Mouse (Mus musculus): ENCODE data around the gene Hist1h4f. TPM values are rescaled to one million over a fixed set of nuclear protein-coding genes. Genes with fewer than 3 reads are reported as not detected.
A peak's percentile ranks its signal among the peaks of the same experiment; 100 is the strongest.
"Not testable (repeated sequence)": the region's sequence is repeated elsewhere in the genome, so short reads cannot be mapped to it uniquely, and the experiment has no call there.

Gene Hist1h4f
- polyA plus RNA-seq, 1 experiment from 2014 or later: 2.0 TPM

DNA sequence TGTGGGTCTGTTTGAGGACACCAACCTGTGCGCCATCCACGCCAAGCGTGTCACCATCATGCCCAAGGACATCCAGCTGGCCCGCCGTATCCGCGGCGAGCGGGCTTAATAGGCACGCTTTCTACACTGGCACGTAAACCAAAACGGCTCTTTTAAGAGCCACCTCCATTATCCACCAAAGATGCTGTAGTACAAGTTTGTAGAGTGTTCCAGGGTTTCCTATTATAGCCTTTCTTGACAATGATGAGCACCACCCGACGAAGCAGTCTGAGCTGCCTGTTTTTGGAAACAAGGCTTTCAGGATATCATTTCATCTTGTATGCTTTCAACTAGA is 6.7 kb downstream of the Hist1h4f start:
- Histone ChIP-seq H3K27ac (peak overlapping the region; percentile 95), H3K4me2 (peak overlapping the region; percentile 59), H3K4me3 (replicated peaks) (peak overlapping the region; percentile 47)
- H3K4me1 ChIP-seq; H3K36me3 ChIP-seq; H3K27me3 ChIP-seq (replicated peaks); H3K9ac ChIP-seq; H3K9me3 ChIP-seq: not testable (repeated sequence)
- 0% methylated on average over 13 of the region's 14 CpGs for WGBS
- ATAC-seq (ENCODE audit: insufficient read depth, low FRiP score, low read depth): 0 out of 2 replicates have a peak, but pooled peaks have one; percentile 0

DNA sequence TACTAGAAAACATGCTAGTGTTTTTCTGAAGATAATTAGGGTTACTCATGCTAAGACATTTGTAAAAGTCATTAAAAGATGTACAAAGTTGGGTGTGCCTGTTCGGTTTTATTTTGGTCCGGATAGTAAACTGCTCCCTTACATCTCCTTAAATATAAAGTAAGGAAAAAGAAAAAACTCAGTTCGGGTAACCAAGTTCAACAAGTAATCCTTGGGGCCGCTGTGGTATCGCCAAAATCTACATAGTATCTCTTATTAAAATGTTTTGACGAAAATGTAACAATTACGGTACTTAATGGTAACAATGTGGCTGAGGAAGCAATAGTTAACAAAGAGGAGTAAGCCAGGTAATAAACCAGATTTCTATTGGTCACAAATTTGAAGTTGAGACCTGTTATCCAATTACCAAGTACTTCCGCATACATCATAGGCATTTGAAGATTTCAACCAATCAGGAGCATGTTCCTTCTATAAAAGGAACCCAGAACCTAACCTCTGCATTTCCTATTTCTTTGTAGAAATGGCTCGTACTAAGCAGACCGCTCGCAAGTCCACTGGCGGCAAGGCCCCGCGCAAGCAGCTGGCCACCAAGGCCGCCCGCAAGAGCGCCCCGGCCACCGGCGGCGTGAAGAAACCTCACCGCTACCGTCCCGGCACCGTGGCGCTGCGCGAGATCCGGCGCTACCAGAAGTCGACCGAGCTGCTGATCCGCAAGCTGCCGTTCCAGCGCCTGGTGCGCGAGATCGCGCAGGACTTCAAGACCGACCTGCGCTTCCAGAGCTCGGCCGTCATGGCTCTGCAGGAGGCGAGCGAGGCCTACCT is 7.3 kb downstream of the Hist1h4f start, which contains the start of gene Hist1h3f:
Hist1h3f (plus strand) TSS at position 88 of the 822 bp plus-strand sequence.
- WGBS: 0% methylated on average over 29 of the region's 45 CpGs
- ATAC-seq (ENCODE audit: insufficient read depth, low FRiP score, low read depth): peak; percentile 88
- H3K9ac ChIP-seq: peak within 1 kb of the TSS; percentile 41; the same call in 1 of the 2 replicates

DNA sequence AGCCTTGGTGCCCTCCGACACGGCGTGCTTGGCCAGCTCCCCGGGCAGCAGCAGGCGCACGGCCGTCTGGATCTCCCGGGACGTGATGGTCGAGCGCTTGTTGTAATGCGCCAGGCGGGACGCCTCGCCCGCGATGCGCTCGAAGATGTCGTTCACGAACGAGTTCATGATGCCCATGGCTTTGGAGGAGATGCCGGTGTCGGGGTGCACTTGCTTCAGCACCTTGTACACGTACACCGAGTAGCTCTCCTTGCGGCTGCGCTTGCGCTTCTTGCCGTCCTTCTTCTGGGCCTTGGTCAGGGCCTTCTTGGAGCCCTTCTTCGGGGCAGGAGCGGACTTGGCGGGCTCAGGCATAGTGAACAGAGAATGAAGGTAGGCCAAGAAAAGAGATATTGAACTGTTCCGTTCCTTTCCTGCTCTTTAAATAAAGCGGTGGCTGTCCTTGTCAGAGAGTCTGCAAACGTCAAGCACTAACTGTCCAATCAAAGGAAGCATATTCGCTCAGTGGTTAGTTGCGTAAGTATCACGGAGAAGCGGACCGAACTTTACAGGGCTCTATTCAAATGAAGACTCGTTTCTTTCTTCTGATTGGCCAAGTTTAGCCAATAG is 8.3 kb downstream of the Hist1h4f start, which contains the start of gene Hist1h2bh:
Hist1h2bh (minus strand) TSS at position 394 of the 609 bp plus-strand sequence.
- under 1% methylated on average over 35 of the region's 42 CpGs for WGBS
- Histone ChIP-seq H3K27ac (peak within 1 kb of the TSS; percentile 95), H3K4me3 (replicated peaks) (peak within 1 kb of the TSS; percentile 50), H3K4me2 (peak within 1 kb of the TSS; percentile 65), H3K9ac (peak within 1 kb of the TSS; percentile 41; the same call in 1 of the 2 replicates)
- not testable (repeated sequence) for H3K9me3 ChIP-seq; H3K27me3 ChIP-seq (replicated peaks); H3K36me3 ChIP-seq; H3K4me1 ChIP-seq
- peak; percentile 95 for ATAC-seq (ENCODE audit: insufficient read depth, low FRiP score, low read depth)

More for the DNA sequence above, 7.3 kb downstream of the Hist1h4f start, which contains the start of gene Hist1h3f:
- Histone ChIP-seq H3K36me3 (no peaks in the 10 kb centered on the region), H3K9me3 (no peaks in the 10 kb centered on the region), H3K27me3 (replicated peaks) (no peaks in the 10 kb centered on the region), H3K4me3 (replicated peaks) (peak within 1 kb of the TSS; percentile 50), H3K4me1 (no peaks in the 10 kb centered on the region), H3K4me2 (peak within 1 kb of the TSS; percentile 65), H3K27ac (peak within 1 kb of the TSS; percentile 95)

DNA sequence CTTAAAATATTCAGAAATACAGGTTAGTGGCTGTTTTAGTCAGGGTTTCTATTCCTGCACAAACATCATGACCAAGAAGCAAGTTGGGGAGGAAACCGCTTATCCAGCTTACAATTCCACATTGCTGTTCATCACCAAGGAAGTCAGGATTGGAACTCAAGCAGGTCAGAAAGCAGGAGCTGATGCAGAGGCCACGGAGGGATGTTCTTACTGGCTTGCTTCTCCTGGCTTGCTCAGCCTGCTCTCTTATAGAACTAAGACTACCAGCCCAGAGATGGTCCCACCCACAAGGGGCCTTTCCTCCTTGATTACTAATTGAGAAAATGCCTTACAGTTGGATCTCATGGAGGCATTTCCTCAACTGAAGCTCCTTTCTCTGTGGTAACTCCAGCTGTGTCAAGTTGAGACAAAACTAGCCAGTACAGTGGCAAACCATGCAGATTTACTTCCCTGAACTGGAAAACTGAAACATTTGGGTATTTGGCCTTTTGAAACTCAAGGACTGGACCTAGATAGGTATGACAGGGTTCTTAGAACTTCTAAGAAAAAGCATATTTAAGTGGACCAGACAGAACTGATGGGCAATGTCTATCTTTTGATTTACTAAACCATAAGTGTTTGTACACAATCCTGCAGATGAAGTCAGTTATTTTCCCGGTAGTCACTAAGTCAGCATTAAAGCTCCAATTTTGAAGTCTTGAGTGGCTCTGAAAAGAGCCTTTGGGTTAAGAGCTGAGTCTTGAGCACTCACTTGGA is 9.0 kb downstream of the Hist1h4f start:
- not testable (repeated sequence) for ATAC-seq (ENCODE audit: insufficient read depth, low FRiP score, low read depth); H3K36me3 ChIP-seq; H3K9me3 ChIP-seq; H3K4me1 ChIP-seq; H3K27me3 ChIP-seq (replicated peaks)
- Histone ChIP-seq H3K4me3 (replicated peaks) (peak overlapping the region; percentile 50), H3K9ac (peak overlapping the region; percentile 41; the same call in 1 of the 2 replicates), H3K27ac (peak overlapping the region; percentile 90), H3K4me2 (peak overlapping the region; percentile 65)
- WGBS: 12% methylated on average over 3 of the region's 3 CpGs

DNA sequence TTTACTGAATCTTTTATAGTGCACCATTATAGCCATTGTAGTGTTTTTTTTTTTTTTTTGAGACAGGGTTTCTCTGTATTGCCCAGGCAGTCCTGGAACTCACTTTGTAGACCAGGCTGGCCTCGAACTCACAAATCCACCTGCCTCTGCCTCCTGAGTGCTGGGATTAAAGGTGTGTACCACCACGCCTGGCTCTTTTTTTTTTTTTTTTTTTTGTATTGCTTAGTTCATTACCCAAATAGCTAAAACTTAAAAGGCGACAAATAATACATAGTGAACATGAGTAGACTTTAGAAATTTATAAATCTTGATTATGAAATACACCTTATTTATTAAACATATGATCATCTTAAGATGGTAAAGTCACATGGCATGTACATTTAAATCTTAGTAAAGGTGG is 10.0 kb downstream of the Hist1h4f start:
- Histone ChIP-seq H3K9ac (no peak overlapping the region), H3K36me3 (no peaks in the 10 kb centered on the region), H3K27ac (no peak overlapping the region), H3K4me2 (no peak overlapping the region), H3K9me3 (no peaks in the 10 kb centered on the region), H3K4me1 (peaks cover 5% of the 10 kb centered on the region; the same call in 1 of the 2 replicates), H3K4me3 (replicated peaks) (no peak overlapping the region), H3K27me3 (replicated peaks) (no peaks in the 10 kb centered on the region)
- no peak for ATAC-seq (ENCODE audit: insufficient read depth, low FRiP score, low read depth)
- 86% methylated on average over 3 of the region's 3 CpGs for WGBS

DNA sequence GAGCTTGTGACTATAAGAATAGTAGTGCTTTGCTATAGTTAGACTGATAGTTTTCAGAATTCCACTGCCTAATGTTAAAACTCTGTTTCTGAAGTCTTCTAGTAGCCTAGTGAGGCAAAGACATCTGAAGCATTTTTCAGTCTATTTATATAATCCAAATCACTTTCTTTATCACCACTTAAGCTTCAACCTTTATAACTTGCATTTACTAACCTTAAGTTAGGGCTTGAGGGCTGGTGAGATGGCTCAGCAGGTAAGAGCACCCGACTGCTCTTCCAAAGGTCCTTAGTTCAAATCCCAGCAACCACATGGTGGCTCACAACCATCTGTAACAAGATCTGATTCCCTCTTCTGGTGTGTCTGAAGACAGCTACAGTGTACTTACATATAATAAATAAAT is 11.6 kb downstream of the Hist1h4f start:
- WGBS: 57% methylated on average over 1 of the region's 1 CpGs
- not testable (repeated sequence) for H3K4me1 ChIP-seq; ATAC-seq (ENCODE audit: insufficient read depth, low FRiP score, low read depth)

DNA sequence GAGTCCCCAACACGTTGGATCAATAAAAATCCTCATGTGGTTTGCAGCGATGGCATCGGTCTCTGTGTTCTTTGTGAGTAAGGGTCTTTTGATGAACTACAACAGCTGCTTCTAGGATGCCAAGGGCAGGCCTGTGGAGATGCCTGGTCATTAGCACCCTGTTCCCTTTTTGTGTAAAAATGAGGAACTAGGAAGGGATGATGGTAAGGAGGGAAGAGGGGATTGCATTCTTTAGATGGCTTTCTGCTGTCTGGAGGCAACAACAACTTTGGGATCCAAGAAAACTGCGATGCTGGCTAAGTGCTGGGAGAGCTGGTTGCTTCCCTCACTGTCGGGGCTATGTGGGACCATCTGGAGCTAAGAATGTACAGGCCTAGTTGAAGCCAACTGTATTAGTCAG is 13.2 kb downstream of the Hist1h4f start:
- H3K27ac ChIP-seq: no peak overlapping the region
- no peak overlapping the region for H3K4me3 ChIP-seq (replicated peaks)
- WGBS: 64% methylated on average over 5 of the region's 5 CpGs
- H3K9ac ChIP-seq: no peak overlapping the region
- no peaks in the 10 kb centered on the region for H3K27me3 ChIP-seq (replicated peaks)
- H3K4me1 ChIP-seq: peaks cover 7% of the 10 kb centered on the region; the same call in 1 of the 2 replicates
- H3K36me3 ChIP-seq: no peaks in the 10 kb centered on the region
- no peaks in the 10 kb centered on the region for H3K9me3 ChIP-seq
- ATAC-seq (ENCODE audit: insufficient read depth, low FRiP score, low read depth): no peak
- no peak overlapping the region for H3K4me2 ChIP-seq

More for the DNA sequence above, 11.6 kb downstream of the Hist1h4f start:
- not testable (repeated sequence) for H3K9me3 ChIP-seq; H3K9ac ChIP-seq; H3K27me3 ChIP-seq (replicated peaks); H3K4me3 ChIP-seq (replicated peaks); H3K4me2 ChIP-seq; H3K36me3 ChIP-seq; H3K27ac ChIP-seq

DNA sequence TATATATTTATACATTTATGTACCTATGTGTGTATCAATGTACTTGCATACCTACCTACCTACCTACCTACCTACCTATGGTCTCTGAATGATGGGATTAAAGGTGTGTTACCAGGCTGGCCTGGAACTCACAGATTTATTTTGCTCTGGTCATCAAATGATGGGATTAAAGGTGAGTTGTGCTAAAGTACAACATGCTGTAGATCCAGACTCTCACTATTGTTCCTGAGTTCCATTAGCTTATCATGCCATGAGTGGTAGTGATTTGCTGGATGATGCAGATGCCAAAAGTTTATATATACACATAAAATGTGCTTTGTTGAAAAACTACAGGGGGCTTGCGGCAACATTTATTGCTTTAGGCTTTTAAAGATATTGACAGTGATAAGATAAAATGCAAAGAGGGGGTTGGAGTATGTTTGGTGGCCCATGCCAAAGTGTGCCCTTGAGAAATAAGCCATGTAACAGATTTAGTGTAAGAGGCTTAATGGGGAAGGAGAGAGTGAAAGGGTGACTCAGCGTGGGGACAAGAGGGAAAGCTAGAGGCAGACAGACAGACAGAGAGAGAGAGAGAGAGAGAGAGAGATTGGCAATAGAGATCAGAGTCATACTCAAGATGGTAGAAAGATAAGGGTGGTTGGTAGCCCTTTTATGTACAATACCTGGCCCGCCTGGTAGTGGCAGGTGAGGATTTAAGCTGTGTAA is 14.3 kb downstream of the Hist1h4f start:
- H3K4me2 ChIP-seq: peak overlapping the region; percentile 70
- no peak overlapping the region; the same call in 1 of the 2 replicates for H3K27ac ChIP-seq

DNA sequence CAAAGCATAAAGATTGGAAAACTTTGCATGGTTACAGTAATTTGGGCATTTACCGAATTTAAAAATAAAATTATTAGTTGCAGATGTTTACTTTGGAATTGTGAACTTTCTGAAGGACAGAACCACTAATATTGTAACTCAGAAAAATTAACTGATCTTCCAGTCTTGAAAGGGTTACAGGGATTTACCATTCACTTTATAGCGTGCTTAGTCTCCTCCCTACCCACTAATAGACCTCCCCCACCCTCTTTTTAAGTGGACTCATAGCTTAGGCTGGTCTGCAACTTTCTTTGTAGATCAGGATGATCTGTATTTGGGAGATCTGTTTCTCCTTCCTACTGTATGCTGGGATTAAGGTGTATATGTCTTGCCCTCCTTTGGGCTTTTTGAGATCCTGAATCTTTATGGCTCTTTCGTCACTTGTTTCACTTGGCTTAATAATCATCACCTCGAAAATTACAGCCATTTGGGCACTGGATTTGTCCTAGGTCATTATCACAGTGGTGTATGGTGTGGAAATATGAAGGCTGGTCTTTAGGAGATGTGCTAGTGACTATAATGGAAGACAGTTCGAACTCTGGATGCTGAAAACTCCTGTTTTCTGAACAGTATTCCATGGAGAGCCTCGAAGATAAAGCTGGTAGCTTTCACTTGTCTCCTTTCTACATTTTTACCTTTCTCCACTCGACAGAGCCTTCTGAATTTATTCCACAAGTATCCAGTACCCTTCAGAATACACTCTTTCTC is 15.2 kb downstream of the Hist1h4f start:
- H3K9me3 ChIP-seq: no peaks in the 10 kb centered on the region
- H3K4me2 ChIP-seq: peak overlapping the region; percentile 70
- WGBS: 14% methylated on average over 7 of the region's 7 CpGs
- H3K36me3 ChIP-seq: no peaks in the 10 kb centered on the region
- H3K27me3 ChIP-seq (replicated peaks): no peaks in the 10 kb centered on the region
- H3K27ac ChIP-seq: peak overlapping the region; percentile 68
- H3K9ac ChIP-seq: peak overlapping the region; percentile 9; the same call in 1 of the 2 replicates
- H3K4me1 ChIP-seq: peaks cover 17% of the 10 kb centered on the region
- peak overlapping the region; percentile 35 for H3K4me3 ChIP-seq (replicated peaks)
- no peak for ATAC-seq (ENCODE audit: insufficient read depth, low FRiP score, low read depth)

More for the DNA sequence above, 14.3 kb downstream of the Hist1h4f start:
- Histone ChIP-seq H3K27me3 (replicated peaks) (no peaks in the 10 kb centered on the region), H3K4me3 (replicated peaks) (peak overlapping the region; percentile 8; the same call in 1 of the 2 replicates), H3K4me1 (peaks cover 16% of the 10 kb centered on the region), H3K9me3 (no peaks in the 10 kb centered on the region), H3K9ac (no peak overlapping the region), H3K36me3 (no peaks in the 10 kb centered on the region)
- ATAC-seq (ENCODE audit: insufficient read depth, low FRiP score, low read depth): no peak
- 68% methylated on average over 3 of the region's 3 CpGs for WGBS

DNA sequence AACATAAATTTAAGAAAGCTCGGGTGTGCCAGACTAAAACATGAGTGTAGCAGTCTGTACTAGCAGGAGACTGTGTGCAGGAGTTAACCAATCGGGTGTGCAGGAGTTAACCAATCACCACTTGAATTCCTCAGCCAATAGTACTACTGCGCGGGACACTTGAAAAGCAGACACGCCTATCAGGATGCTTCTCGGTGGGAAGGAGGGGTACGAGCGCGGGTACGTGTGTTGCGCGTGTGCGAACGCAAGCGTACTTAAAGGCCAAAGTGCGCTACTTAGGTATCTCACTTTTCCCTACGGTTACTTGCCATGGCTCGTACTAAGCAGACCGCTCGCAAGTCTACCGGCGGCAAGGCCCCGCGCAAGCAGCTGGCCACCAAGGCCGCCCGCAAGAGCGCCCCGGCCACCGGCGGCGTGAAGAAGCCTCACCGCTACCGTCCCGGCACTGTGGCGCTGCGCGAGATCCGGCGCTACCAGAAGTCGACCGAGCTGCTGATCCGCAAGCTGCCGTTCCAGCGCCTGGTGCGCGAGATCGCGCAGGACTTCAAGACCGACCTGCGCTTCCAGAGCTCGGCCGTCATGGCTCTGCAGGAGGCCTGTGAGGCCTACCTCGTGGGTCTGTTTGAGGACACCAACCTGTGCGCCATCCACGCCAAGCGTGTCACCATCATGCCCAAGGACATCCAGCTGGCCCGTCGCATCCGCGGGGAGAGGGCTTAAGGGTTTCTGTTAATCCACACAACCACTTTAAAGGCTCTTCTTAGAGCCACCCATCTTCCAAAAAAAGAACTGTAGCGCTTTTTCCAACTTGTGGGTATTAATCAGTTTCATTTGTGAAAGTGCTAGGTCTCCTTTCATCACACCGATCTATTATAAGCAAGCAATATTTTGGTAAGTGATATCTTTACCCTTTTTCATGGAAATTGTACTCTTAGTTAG is 16.0 kb downstream of the Hist1h4f start, which contains the start of gene Hist1h3g:
Hist1h3g (plus strand) TSS at position 286 of the 939 bp plus-strand sequence.
- Histone ChIP-seq H3K4me2 (peak within 1 kb of the TSS; percentile 70), H3K9ac (peak within 1 kb of the TSS; percentile 32; the same call in 1 of the 2 replicates), H3K4me3 (replicated peaks) (peak within 1 kb of the TSS; percentile 50), H3K27ac (peak within 1 kb of the TSS; percentile 87), H3K4me1 (peaks cover 17% of the 10 kb centered on the region)
- under 1% methylated on average over 52 of the region's 62 CpGs for WGBS
- ATAC-seq (ENCODE audit: insufficient read depth, low FRiP score, low read depth): peak; percentile 88
- H3K36me3 ChIP-seq; H3K27me3 ChIP-seq (replicated peaks); H3K9me3 ChIP-seq: not testable (repeated sequence)

Measured in stomach, embryonic 15.5 days (tissue).